Mouse (Mus musculus) lung, postnatal 14 days (tissue): Measurements from ENCODE around the gene Ppp1r12a.

Source experiments
- DNase-seq: peaks from one replicate; pipeline ENCODE4 v3.0.0; 2021

The Ppp1r12a gene

DNA sequence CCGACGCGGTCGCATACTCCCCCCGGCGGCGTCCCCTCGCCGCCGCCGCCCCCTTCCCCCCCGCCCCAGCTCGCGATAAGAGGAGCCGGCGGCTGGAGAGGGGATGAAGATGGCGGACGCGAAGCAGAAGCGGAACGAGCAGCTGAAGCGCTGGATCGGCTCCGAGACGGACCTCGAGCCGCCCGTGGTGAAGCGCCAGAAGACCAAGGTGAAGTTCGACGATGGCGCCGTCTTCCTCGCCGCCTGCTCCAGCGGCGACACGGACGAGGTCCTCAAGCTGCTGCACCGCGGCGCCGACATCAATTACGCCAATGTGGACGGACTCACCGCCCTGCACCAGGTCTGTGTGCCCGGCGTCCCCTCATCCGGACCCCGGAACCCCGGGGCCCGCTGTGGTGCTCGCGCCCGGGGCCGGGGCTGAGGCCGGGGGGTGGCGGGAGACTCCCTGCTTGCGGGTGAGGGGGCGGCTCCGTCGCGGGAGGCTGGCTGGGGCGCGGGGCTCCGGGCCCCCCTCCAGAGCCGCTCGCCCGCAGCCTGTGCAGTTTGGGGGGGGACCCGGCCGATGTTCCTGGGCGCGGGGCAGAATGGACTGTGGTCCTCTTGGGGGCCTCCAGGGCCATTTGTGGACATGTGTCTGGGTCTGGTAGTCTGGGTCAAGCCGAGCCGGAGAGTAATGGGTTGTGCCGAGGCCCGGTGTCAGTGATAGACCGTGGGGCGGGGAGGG lies 466 bp downstream of the Ppp1r12a start:
- peak; percentile 35 for DNase-seq

DNA sequence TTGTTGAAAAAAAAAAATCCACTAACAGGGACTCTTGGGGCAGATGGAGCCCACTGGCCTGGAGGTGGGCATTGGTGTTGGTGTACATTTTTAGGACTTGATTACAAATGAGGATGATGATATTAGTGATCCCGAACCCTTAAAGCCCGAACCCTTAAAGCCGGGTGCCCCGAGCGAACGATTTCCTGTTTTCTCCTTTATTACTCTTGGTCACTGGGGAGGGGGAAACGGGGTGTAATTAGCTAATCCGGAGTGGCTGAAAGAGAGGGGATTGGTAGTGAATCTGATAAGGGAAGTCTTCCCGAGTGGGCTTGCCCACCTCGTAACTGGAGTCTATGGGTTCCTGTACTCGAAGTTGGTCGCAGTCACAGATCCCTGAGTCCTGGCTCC lies 1.0 kb downstream of the Ppp1r12a start:
- peak; percentile 13 for DNase-seq

DNA sequence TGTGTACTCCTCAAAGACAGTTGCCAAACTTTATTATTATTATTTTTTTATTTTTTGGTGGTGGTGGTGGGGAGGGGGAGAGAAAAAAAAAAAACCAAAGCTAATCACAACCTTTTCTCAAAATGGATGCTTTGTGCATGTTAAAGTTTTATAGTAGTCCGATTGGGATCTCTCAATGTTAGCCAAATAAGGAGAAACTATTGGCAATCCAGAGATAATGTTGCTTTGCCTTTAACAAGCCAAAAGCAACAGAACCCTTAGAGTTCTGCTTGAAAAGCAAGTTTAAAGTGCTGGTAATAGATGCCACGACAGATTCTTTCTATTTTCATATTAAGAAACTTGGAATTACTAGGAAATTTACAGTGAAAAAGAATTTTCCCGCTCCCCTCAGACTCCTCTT lies 1.5 kb downstream of the Ppp1r12a start:
- no peak for DNase-seq

DNA sequence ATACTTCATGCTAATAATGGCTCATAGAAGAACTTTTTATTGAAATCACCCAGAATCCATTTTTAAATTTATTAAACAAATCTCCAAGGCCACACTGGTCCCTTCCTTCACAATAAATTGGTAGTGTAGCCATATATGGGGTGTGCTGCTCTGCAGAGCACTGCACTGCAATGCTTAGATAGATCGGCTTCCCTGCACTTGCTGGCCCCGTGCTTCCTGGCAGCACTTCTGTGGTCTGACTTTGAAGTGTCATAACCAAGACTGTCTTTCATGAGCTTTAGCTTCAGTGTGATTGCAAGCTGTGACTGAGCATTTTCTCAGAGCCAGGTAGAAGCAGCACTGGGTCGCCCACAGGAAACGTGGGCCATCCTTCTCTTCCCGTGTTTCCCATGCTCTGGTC lies 5.8 kb downstream of the Ppp1r12a start:
- DNase-seq, result peak; percentile 31

DNA sequence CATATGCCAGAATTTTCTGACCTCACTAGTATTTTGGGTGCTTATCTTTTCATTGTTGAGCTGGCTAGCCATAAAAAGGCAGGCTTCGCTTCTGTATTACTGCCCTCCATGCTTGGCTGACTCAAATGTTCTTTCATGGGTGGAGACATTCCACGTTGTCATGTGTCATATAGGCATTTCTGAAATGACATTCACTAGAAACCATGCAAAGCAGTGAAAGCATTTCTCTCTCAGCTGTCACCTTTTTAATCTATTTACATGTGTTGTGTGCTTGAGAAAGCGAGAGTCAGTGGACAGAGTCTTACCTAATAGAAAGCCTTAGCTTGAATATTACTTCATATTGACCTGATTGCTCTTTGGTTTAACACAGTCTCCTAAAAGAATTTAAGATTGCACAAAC lies 8.8 kb downstream of the Ppp1r12a start:
- no peak for DNase-seq

DNA sequence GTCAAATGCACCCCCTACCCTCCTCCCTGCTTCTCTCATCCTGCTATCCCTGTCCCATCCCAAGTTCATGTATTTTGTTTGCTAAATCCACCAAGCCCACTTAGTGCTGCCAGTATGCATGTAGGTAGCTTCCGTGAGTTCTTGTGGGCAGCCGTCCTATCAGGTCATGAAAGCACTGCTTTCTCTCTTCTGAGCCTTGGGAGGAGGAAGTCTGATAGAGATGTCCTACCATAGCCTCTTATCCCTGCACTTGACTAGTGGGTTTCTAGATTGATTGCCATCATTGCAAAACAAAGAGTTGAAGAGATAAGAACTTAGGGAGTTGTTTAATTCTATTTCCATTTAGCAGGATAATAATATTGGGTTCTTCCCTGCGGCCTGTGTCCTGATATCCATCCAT lies 9.6 kb downstream of the Ppp1r12a start:
- DNase-seq, result no peak

DNA sequence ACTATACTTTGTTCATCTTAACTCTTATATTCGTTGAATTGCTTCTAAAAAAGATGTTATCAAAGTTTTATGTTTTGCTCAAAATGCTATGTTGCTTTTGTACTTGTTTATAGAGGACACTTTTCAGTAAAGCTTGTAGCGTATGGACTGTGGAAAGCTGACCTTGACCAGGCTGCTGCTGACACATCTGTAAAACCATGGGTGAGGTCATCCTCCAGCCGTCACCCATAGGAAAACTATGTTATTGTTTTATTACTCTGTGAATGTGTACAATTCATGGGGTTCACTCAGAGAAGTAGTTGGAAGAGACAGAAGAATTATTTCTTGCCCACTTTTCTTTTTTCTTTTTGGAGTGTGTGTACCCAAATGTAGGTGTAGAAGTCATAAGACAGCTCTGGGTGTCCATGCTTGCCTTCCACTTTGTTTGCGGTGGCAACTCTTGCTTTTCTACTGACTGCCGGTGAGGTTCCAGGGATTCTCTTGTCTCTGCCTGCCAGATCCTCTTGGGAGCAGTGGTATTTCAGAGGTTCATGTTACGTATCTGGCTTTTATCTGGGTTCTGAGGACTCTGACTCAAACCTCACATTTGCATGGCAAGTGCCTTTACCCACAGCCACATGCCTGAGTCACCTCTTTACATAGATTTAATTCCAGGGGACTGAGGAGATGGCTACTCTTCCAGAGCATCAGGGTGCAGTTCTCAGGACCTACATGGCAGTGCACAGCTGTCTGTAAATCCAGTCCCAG lies 11.0 kb downstream of the Ppp1r12a start:
- DNase-seq, result no peak

DNA sequence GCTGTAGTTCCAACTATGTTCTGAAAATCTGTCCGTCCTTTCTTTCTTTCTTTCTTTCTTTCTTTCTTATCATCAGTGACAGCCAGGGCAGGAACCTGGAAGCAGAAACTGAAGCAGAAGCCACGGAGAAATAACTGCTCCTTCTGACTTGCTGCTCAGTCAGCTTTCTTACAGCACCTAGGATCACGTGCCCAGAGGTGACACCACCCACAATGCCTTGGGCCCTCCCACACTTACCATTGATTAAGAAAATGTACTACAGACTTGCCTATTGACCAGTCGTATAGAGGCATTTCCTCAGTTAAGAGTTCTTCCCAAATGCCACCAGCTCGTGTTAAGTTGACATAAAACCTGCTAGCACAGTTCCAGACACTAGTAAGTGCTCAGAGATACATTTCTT lies 12.1 kb downstream of the Ppp1r12a start:
- DNase-seq, result no peak

DNA sequence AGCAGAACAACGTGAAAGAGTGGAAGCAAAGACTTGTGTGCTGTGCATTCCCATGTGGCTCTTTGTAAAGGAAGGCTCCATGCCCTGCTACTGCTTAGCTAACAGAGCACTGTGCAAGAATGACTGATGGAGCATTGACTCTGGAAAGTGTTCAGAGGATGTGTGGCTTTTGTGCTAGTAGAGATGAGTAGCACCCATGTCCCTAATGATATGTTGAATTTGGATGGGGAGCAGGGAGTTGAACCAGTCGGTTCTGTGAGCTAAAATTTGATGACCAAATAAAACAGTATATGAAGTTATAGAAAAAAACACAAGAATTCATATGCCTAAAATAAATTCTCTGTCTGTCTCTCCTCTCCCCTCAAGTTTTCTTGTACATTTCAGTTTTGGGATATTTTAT lies 13.9 kb downstream of the Ppp1r12a start:
- no peak for DNase-seq

DNA sequence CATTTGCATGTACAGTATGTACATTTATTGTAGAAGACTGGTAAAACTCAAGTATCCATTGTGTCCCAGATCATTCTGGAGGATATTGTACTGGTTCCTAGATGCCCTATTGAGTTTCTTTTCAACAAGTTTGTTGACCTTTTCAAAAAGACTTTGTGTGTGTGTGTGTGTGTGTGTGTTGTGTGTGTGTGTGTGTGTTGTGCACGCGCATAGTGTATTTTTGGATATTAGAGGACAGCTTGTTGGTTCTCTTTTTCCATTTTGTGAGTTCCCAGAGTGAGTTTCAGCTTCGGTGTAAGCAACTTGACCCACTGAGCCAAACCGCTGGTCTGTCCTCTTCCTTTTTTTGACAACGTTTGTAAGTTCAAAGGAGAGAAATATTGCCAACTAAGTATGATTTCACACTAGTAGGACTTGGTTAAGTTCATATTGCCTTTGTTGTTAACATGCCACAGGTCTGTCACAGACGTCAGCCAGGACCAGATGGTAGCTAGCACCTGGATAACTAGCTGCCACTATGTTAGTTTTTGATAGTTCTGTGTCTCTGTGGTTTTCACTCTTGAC lies 16.4 kb downstream of the Ppp1r12a start:
- DNase-seq, result no peak

DNA sequence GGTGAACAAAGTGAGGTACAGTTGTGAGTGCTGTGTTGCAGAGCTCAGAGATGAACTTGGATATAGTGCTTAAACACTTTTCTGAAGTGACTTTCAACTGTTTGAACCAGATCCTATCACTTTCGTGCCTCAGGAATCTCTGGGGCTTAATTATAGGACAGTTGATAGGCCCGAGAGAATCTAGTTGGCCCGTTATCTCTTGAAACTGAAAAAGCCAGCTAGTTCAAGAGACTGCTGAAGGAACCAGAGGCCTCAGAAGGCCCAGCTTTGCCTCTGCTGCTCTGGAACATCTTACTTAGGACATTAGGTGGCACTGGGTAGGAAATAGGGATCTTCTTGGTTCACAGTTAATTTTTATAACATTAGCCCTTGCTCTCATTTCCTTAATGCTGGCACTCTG lies 17.4 kb downstream of the Ppp1r12a start:
- no peak for DNase-seq

DNA sequence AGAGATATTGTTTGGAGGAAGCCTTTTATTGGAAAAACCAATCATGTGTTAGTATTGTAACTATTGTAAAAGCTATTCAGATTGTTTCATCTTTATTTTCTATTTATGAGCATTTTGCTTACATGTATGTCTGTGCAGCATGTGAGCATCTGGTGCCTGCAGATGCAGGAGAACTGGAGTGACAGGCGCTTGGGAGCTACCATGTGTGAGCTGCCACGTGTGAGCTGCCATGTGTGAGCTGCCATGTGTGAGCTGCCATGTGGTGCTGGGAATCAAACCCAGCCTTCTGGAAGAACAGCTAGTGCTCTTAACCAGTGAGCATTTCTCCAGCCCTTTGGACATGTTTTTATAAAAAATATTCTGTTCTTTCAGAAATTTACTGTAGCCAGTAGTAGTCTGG lies 18.3 kb downstream of the Ppp1r12a start:
- DNase-seq, result no peak

DNA sequence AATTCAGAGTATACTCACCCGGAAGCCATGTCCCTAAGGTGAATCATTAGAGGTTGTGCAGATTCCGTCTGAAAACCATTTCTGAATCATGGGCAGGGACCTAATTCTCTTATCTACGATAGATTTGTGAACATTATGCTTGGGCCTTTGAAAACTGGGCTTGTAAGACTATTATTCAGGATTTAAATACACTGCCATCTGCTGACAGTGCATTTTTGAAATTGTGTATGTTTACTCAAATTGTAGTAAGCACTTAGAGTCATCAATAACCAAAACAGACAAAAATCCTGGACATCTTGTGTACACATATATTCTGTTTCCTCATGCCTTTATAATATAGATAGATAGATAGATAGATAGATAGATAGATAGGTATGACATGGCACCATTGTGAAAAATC lies 19.9 kb downstream of the Ppp1r12a start:
- DNase-seq, result no peak

DNA sequence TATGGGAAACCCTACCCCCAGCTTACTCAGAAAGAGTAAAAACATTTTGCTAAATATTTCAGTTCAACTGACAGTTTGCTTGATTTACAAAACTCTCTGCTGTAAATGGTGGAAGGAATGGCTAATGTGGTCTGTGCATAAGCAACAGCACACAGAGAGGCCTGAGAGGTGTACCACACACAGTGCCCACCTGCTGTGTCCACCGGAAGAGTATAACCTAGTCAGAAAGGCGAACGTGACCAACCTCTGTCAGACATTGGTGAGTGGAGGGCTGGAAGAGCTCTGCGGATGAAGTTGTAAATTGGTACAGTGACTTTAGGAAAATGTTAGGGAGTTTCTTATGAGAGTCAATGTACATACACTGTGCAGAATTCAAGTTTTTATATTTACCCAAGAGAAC lies 20.4 kb downstream of the Ppp1r12a start:
- no peak for DNase-seq

DNA sequence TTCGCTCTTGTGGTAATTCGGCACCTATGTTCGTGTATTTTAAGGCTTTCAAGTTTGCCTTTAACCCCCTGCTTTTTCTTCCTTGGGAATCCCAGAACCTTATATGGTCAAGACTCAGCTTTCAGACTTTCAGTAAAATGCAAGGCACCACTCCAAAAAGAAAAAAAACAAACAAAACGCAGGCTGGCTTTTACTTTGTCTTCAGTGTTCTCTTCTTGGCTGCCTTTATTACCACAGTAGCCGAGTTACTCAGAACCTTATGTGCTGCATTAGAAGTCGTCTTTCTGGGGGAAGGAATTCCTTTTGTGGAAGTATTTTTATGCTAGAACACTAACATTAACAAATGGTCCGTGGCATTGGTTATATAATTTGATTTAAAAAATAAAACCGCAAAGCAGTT lies 22.8 kb downstream of the Ppp1r12a start:
- DNase-seq, result no peak

DNA sequence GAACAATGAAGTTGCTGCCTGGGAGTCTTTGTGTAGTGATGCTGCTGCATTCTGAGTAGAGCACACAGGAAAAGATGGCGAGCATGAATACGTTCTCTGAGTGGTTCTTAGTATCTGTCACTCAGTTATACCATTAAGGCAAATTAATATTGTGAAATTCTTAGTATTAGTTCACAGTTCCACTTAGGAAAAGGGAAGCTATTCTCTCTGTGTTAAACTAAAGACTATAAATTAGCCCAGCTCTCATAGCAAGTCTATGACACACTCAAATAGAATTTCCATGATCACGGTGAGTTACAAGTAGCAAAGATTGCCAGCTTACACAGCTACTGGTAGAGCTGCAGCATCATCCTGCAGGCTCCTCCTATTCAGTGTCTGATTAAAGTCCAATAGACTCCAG lies 23.3 kb downstream of the Ppp1r12a start:
- DNase-seq, result no peak

DNA sequence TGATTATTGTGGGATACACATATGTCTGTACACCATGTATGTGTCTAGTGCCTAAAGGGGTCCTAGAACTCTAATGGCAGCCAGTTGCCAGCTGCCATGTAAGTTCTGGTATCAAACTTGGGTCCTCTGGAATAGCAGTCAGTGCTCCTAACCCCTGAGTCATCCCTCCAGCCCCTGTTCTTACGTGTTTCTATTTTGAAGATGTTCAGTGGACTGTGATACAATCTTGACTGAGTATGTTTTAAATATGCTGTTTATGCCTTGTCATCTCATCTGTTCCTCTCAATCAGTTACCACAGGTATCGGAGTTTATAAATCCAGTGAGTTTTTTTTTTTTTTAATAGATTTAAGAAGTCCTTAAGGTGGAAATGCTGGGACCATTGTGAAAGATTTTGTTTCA lies 27.3 kb downstream of the Ppp1r12a start:
- no peak for DNase-seq

DNA sequence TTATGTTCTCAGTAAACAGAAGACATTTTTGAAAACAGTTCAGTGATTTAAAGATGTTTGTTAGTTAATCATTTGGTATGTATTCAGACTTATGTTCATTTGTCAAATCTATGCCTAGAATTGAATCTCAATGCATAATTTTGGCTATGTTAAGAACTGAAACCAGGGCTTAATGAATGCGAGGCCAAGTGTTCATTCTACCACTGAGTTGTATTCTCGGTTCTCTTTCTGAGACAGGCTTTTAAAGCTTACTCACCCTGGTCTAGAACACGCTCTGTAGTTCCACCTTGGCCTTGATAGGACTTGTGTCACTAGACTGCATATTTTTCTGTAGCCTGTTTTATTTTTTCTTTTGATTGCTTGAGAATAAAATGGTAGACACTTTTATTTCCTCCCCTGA lies 28.0 kb downstream of the Ppp1r12a start:
- no peak for DNase-seq

DNA sequence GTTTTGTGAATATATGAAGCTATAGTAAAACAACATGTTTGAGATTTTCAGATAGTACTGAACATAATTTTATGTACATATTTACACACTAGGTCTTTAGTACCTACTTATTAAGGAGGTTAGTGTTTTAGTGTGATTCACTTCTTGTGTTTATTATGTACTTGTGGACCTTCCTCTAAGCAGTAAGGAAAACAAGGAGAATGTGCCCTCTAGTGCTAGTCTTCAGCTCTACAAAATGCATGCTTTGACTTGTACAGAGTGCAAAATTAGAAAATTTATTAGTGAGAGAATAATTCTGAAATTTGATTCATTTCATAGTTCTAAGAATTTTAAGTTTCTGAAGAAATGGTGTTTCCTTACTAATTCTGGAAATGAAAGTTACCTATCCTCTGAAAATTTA lies 28.6 kb downstream of the Ppp1r12a start:
- DNase-seq, result no peak

DNA sequence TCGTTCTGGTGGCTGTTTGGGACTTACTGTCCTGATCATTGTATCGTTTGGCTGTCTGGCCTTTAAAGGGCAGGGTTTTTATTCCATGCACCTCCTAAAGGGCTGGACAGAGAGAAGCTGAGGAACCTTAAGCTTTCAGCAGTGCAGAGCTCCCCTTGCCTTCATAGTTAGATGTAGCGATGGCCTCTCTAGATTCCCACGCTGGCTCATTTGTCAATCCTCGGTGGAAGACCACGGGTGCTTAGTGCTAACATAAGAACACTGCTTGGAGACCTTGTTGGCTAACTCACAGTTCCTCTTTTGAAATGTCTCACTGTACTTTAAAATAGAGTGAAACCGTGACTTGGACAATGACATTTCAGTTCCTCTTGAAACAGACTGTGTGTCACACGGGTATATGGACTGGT lies 29.4 kb downstream of the Ppp1r12a start:
- DNase-seq, result no peak

DNA sequence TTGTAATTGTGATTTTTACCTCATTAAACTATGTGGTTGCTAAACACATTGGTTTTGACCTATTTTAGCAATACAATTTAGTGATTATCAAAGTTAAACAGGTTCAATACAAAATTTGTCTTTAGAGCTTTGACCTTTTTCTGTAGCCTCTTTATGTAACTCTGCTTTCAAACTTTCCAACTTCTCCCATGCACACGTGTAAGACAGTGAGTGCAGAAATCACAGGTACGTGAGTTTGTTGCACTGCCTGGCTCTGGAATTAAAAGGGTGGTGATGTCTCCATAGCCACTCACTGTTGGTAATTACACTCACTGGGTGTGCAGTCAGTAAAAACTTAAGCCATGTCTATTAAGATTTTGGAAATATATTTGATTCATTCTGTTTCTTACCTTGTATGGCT lies 30.3 kb downstream of the Ppp1r12a start:
- DNase-seq, result no peak

DNA sequence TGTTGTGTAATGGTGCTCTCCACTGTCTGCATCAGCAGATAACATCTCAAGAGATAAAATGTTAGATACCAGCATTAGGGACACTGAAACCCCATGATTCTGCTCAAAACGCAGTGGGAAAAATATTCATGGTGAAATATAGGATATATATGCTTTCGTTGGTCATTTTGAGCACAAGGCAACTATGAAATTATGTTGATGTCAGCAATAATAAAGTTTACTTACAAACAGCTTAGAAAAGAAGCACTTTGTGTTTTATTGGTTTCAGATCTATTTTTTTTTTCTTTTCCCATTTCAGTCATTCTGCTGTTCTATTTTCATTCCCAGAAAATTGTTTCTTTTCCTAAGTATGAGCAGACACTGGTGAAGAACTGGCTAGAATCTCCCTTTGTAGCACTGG lies 34.1 kb downstream of the Ppp1r12a start:
- DNase-seq, result no peak

DNA sequence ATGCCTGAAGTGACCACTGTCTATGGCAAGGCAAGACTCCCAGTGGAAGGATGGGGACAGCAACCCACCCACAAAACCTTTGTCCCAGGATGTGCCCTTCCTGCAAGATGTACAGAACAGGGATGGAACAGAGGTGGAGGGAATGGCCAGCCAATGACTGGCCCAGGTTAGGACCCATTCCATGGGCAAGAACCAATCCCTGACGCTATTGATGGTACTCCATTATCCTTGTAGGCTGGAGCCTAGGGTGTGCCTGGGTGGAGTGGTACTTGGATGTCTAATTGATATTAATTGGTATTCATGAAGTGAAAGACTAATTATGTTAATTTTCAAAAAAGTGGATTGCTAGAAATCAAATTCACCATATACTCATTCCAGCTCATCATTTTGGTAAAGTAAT lies 35.5 kb downstream of the Ppp1r12a start:
- DNase-seq, result no peak

DNA sequence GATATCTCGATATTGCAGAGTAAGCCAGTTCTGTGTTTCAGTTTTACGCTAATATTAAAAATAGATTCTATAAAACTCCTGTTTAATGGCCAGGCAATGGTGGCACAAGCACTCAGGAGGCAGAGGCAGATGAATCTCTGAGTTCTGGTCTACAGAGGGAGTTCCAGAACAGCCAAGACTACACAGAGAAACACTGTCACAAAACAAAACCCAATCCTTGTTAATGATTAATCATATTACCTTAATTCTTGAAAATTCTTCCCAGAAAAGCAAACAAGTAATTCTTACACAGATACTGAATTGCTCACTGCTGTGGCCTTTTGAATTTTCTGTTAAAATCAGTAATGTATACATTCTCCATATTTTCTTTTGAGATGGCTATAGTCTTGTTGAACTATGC lies 37.0 kb downstream of the Ppp1r12a start:
- no peak for DNase-seq

DNA sequence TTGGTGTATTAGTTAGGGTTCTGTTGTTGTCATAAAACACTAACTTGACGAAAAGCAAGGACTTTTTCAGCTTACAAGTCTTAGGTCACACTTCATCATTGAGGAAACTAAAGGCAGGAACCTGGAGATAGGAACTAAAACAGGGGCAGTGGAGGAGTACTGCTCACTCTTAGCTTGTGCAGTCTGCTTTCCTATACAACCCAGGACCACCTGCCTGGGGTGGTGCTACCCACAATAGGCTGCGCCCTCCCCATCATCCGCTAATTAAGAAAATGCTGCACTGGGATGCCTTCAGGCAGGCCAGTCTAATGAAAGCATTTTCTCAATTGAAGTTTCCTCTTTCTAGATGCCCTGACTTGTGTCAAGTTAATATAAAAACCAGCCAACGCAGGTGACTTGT lies 40.1 kb downstream of the Ppp1r12a start:
- DNase-seq, result no peak
